Mouse (Mus musculus): Measurements from ENCODE around the gene Frmd5. TPM values are rescaled to one million over a fixed set of nuclear protein-coding genes. Genes with fewer than 3 reads are reported as not detected.

The Frmd5 gene
- polyA plus RNA-seq, 1 experiment from 2014 or later: 3.3 TPM

GRCm38 (mm10) chr2:121646528-121646927 lies 160.4 kb downstream of the Frmd5 start:
- peaks cover 10% of the 10 kb centered on the region; the same call in 1 of the 2 replicates for H3K4me1 ChIP-seq (replicated peaks; ENCODE audit: control insufficient read depth, insufficient read depth, low read length)
- H3K27ac ChIP-seq (ENCODE audit: low read depth): no peak overlapping the region
- no peak overlapping the region for H3K4me2 ChIP-seq (ENCODE audit: low read length)
- WGBS: 59% methylated on average over 4 of the region's 4 CpGs
- no peaks in the 10 kb centered on the region for H3K9me3 ChIP-seq (ENCODE audit: control insufficient read depth, low read length)
- no peak overlapping the region for H3K4me3 ChIP-seq (ENCODE audit: low read depth, low read length)
- H3K27me3 ChIP-seq (replicated peaks; ENCODE audit: control insufficient read depth, insufficient read depth, low read length): no peaks in the 10 kb centered on the region
- DNase-seq (ENCODE audit: low spot score) (no peak), ATAC-seq (replicated peaks; ENCODE audit: low FRiP score, low TSS enrichment, low read depth) (no peak)
- H3K9ac ChIP-seq (ENCODE audit: low read length): no peak overlapping the region
- no peaks in the 10 kb centered on the region for H3K36me3 ChIP-seq (ENCODE audit: control insufficient read depth, insufficient read depth, low read length)

- peaks cover 10% of the 10 kb centered on the region; the same call in 1 of the 2 replicates for H3K4me1 ChIP-seq (replicated peaks; ENCODE audit: control insufficient read depth, insufficient read depth, low read length)
- 23% methylated on average over 6 of the region's 6 CpGs for WGBS
- DNase-seq (ENCODE audit: low spot score): no peak
- no peak for ATAC-seq (replicated peaks; ENCODE audit: low FRiP score, low TSS enrichment, low read depth)
- H3K9ac ChIP-seq (ENCODE audit: low read length): no peak overlapping the region
- no peak overlapping the region for H3K4me2 ChIP-seq (ENCODE audit: low read length)
- H3K36me3 ChIP-seq (ENCODE audit: control insufficient read depth, insufficient read depth, low read length): no peaks in the 10 kb centered on the region
- H3K4me3 ChIP-seq (ENCODE audit: low read depth, low read length): no peak overlapping the region
- H3K9me3 ChIP-seq (ENCODE audit: control insufficient read depth, low read length): no peaks in the 10 kb centered on the region
- H3K27me3 ChIP-seq (replicated peaks; ENCODE audit: control insufficient read depth, insufficient read depth, low read length): no peaks in the 10 kb centered on the region
- no peak overlapping the region for H3K27ac ChIP-seq (ENCODE audit: low read depth)
These were observed 164.0 kb downstream of the Frmd5 start for GRCm38 (mm10) chr2:121642934-121643333.

GRCm38 (mm10) chr2:121632091-121632490 lies 174.8 kb downstream of the Frmd5 start:
- Histone ChIP-seq H3K36me3 (ENCODE audit: control insufficient read depth, insufficient read depth, low read length) (no peaks in the 10 kb centered on the region), H3K4me1 (replicated peaks; ENCODE audit: control insufficient read depth, insufficient read depth, low read length) (peaks cover 4% of the 10 kb centered on the region), H3K27ac (ENCODE audit: low read depth) (no peak overlapping the region), H3K9me3 (ENCODE audit: control insufficient read depth, low read length) (no peaks in the 10 kb centered on the region), H3K4me2 (ENCODE audit: low read length) (no peak overlapping the region), H3K4me3 (ENCODE audit: low read depth, low read length) (no peak overlapping the region), H3K27me3 (replicated peaks; ENCODE audit: control insufficient read depth, insufficient read depth, low read length) (no peaks in the 10 kb centered on the region), H3K9ac (ENCODE audit: low read length) (no peak overlapping the region)
- ATAC-seq (replicated peaks; ENCODE audit: low FRiP score, low TSS enrichment, low read depth) (no peak), DNase-seq (ENCODE audit: low spot score) (no peak)
- 38% methylated on average over 4 of the region's 4 CpGs for WGBS

- Histone ChIP-seq H3K4me3 (ENCODE audit: low read depth, low read length) (no peak overlapping the region), H3K27me3 (replicated peaks; ENCODE audit: control insufficient read depth, insufficient read depth, low read length) (no peaks in the 10 kb centered on the region), H3K9me3 (ENCODE audit: control insufficient read depth, low read length) (no peaks in the 10 kb centered on the region), H3K27ac (ENCODE audit: low read depth) (no peak overlapping the region), H3K4me1 (replicated peaks; ENCODE audit: control insufficient read depth, insufficient read depth, low read length) (peaks cover 4% of the 10 kb centered on the region), H3K4me2 (ENCODE audit: low read length) (no peak overlapping the region), H3K9ac (ENCODE audit: low read length) (no peak overlapping the region), H3K36me3 (ENCODE audit: control insufficient read depth, insufficient read depth, low read length) (no peaks in the 10 kb centered on the region)
- ATAC-seq (replicated peaks; ENCODE audit: low FRiP score, low TSS enrichment, low read depth) (no peak), DNase-seq (ENCODE audit: low spot score) (no peak)
- WGBS: 76% methylated on average over 5 of the region's 5 CpGs
These were observed 176.6 kb downstream of the Frmd5 start for GRCm38 (mm10) chr2:121630286-121630685.

- H3K27me3 ChIP-seq (replicated peaks; ENCODE audit: control insufficient read depth, insufficient read depth, low read length): no peaks in the 10 kb centered on the region
- no peaks in the 10 kb centered on the region for H3K9me3 ChIP-seq (ENCODE audit: control insufficient read depth, low read length)
- H3K9ac ChIP-seq (ENCODE audit: low read length): no peak overlapping the region
- H3K27ac ChIP-seq (ENCODE audit: low read depth): no peak overlapping the region
- ATAC-seq (replicated peaks; ENCODE audit: low FRiP score, low TSS enrichment, low read depth): no peak
- 63% methylated on average over 10 of the region's 10 CpGs for WGBS
- peaks cover 4% of the 10 kb centered on the region for H3K4me1 ChIP-seq (replicated peaks; ENCODE audit: control insufficient read depth, insufficient read depth, low read length)
- no peaks in the 10 kb centered on the region for H3K36me3 ChIP-seq (ENCODE audit: control insufficient read depth, insufficient read depth, low read length)
- no peak overlapping the region for H3K4me3 ChIP-seq (ENCODE audit: low read depth, low read length)
- no peak overlapping the region for H3K4me2 ChIP-seq (ENCODE audit: low read length)
- no peak for DNase-seq (ENCODE audit: low spot score)
These were observed 178.6 kb downstream of the Frmd5 start for GRCm38 (mm10) chr2:121628290-121628689.

GRCm38 (mm10) chr2:121625901-121626300 lies 181.0 kb downstream of the Frmd5 start:
- H3K4me3 ChIP-seq (ENCODE audit: low read depth, low read length): no peak overlapping the region
- no peak for DNase-seq (ENCODE audit: low spot score)
- ATAC-seq (replicated peaks; ENCODE audit: low FRiP score, low TSS enrichment, low read depth): no peak
- H3K27me3 ChIP-seq (replicated peaks; ENCODE audit: control insufficient read depth, insufficient read depth, low read length): no peaks in the 10 kb centered on the region
- no peaks in the 10 kb centered on the region for H3K36me3 ChIP-seq (ENCODE audit: control insufficient read depth, insufficient read depth, low read length)
- H3K4me1 ChIP-seq (replicated peaks; ENCODE audit: control insufficient read depth, insufficient read depth, low read length): no peaks in the 10 kb centered on the region; the same call in 1 of the 2 replicates
- 94% methylated on average over 3 of the region's 3 CpGs for WGBS
- H3K9ac ChIP-seq (ENCODE audit: low read length): no peak overlapping the region
- no peak overlapping the region for H3K27ac ChIP-seq (ENCODE audit: low read depth)
- no peak overlapping the region for H3K4me2 ChIP-seq (ENCODE audit: low read length)
- H3K9me3 ChIP-seq (ENCODE audit: control insufficient read depth, low read length): no peaks in the 10 kb centered on the region

GRCm38 (mm10) chr2:121621262-121622163 lies 185.4 kb downstream of the Frmd5 start:
- WGBS: 63% methylated on average over 13 of the region's 13 CpGs
- no peak for DNase-seq (ENCODE audit: low spot score)
- Histone ChIP-seq H3K4me1 (replicated peaks; ENCODE audit: control insufficient read depth, insufficient read depth, low read length) (no peaks in the 10 kb centered on the region; the same call in 1 of the 2 replicates), H3K9ac (ENCODE audit: low read length) (no peak overlapping the region), H3K4me2 (ENCODE audit: low read length) (no peak overlapping the region), H3K36me3 (ENCODE audit: control insufficient read depth, insufficient read depth, low read length) (no peaks in the 10 kb centered on the region), H3K9me3 (ENCODE audit: control insufficient read depth, low read length) (no peaks in the 10 kb centered on the region), H3K27me3 (replicated peaks; ENCODE audit: control insufficient read depth, insufficient read depth, low read length) (no peaks in the 10 kb centered on the region), H3K4me3 (ENCODE audit: low read depth, low read length) (no peak overlapping the region), H3K27ac (ENCODE audit: low read depth) (no peak overlapping the region)
- ATAC-seq (replicated peaks; ENCODE audit: low FRiP score, low TSS enrichment, low read depth): 0 out of 2 replicates have a peak, but pooled peaks have one; percentile 23

GRCm38 (mm10) chr2:121620582-121621261 lies 186.2 kb downstream of the Frmd5 start:
- H3K9ac ChIP-seq (ENCODE audit: low read length): no peak overlapping the region
- DNase-seq (ENCODE audit: low spot score): no peak
- 85% methylated on average over 7 of the region's 7 CpGs for WGBS

More at GRCm38 (mm10) chr2:121620582-121621261, 186.2 kb downstream of the Frmd5 start:
- no peak overlapping the region for H3K27ac ChIP-seq (ENCODE audit: low read depth)
- no peak overlapping the region for H3K4me2 ChIP-seq (ENCODE audit: low read length)
- H3K4me3 ChIP-seq (ENCODE audit: low read depth, low read length): no peak overlapping the region
- H3K4me1 ChIP-seq (replicated peaks; ENCODE audit: control insufficient read depth, insufficient read depth, low read length): no peaks in the 10 kb centered on the region; the same call in 1 of the 2 replicates
- no peaks in the 10 kb centered on the region for H3K27me3 ChIP-seq (replicated peaks; ENCODE audit: control insufficient read depth, insufficient read depth, low read length)
- ATAC-seq (replicated peaks; ENCODE audit: low FRiP score, low TSS enrichment, low read depth): no peak
- H3K9me3 ChIP-seq (ENCODE audit: control insufficient read depth, low read length): no peaks in the 10 kb centered on the region
- no peaks in the 10 kb centered on the region for H3K36me3 ChIP-seq (ENCODE audit: control insufficient read depth, insufficient read depth, low read length)

All from intestine, embryonic 14.5 days (tissue).